8 mouse cellular contexts compared by ENCODE assay signal in genomic region chr12:32015268-32015769, GRCm38 (mm10). TPM values are rescaled to one million over a fixed set of nuclear protein-coding genes. Genes with fewer than 3 reads are reported as not detected.
DNase-seq lines count a peak whose midpoint lies in the region; ATAC-seq lines count a peak whose summit lies in the region.
"Had no signal": no experiment of that assay in that cellular context is flagged by ENCODE, and none has a peak within 500 bp of the region (broad histone marks: within the 10 kb centered on the region; RNA-seq: fewer than 3 reads in every experiment).

No protein-coding gene starts in this region.

- 71% methylated on average over 6 of the region's 6 CpGs for WGBS in midbrain, embryonic 12.5 days
- WGBS in midbrain, embryonic 13.5 days = 68% methylated on average over 6 of the region's 6 CpGs
- 36% methylated on average over 6 of the region's 6 CpGs for WGBS in stomach, embryonic 15.5 days

- peaks cover 5% of the 10 kb centered on the region; the same call in 1 of the 2 replicates for H3K9me3 ChIP-seq in midbrain, embryonic 12.5 days
- H3K9me3 ChIP-seq in midbrain, embryonic 13.5 days = peaks cover 7% of the 10 kb centered on the region; the same call in 1 of the 2 replicates
- H3K9me3 ChIP-seq in stomach, embryonic 15.5 days = no peaks in the 10 kb centered on the region

- intact Hi-C loops in left cerebral cortex, postnatal 4 days (cut with DNase I) = no loop called here

- DNase-seq in embryo, embryonic 11.5 days (ENCODE audit: low read depth, low spot score) = peak; percentile 23
- DNase-seq in left cerebral cortex, postnatal 4 days = peak; percentile 2
- DNase-seq in cerebellum, adult 9-10 months = no peak
- no peak for DNase-seq in layer of hippocampus, adult 18-20 months (ENCODE audit: low spot score in 2 of 2)
- DNase-seq: lung, postnatal 10 days had no signal

- no peak overlapping the region for H3K4me3 ChIP-seq in midbrain, embryonic 12.5 days
- no peak overlapping the region for H3K4me3 ChIP-seq in midbrain, embryonic 13.5 days (replicated peaks)
- no peak overlapping the region for H3K4me3 ChIP-seq in stomach, embryonic 15.5 days (replicated peaks)

- H3K36me3 ChIP-seq in midbrain, embryonic 12.5 days = 0 out of 2 replicates have a peak, but pooled peaks cover 3% of the 10 kb centered on the region
- H3K36me3 ChIP-seq in midbrain, embryonic 13.5 days = 0 out of 2 replicates have a peak, but pooled peaks cover 2% of the 10 kb centered on the region
- no peaks in the 10 kb centered on the region for H3K36me3 ChIP-seq in stomach, embryonic 15.5 days

- H3K4me1 ChIP-seq in midbrain, embryonic 12.5 days = peaks cover 6% of the 10 kb centered on the region; the same call in 1 of the 2 replicates
- peaks cover 16% of the 10 kb centered on the region for H3K4me1 ChIP-seq in midbrain, embryonic 13.5 days (replicated peaks)
- peaks cover 15% of the 10 kb centered on the region; the same call in 1 of the 2 replicates for H3K4me1 ChIP-seq in stomach, embryonic 15.5 days

- H3K27me3 ChIP-seq in midbrain, embryonic 12.5 days = no peaks in the 10 kb centered on the region
- no peaks in the 10 kb centered on the region for H3K27me3 ChIP-seq in midbrain, embryonic 13.5 days
- no peaks in the 10 kb centered on the region for H3K27me3 ChIP-seq in stomach, embryonic 15.5 days (replicated peaks)

- 0 out of 2 replicates have a peak overlapping the region, but pooled peaks have one; percentile 25 for H3K27ac ChIP-seq in midbrain, embryonic 12.5 days (replicated peaks)
- no peak overlapping the region for H3K27ac ChIP-seq in midbrain, embryonic 13.5 days
- H3K27ac ChIP-seq in stomach, embryonic 15.5 days = no peak overlapping the region

- ATAC-seq in midbrain, embryonic 12.5 days (ENCODE audit: low FRiP score, low read depth) = 0 out of 2 replicates have a peak, but pooled peaks have one; percentile 30
- no peak for ATAC-seq in midbrain, embryonic 13.5 days
- ATAC-seq in stomach, embryonic 15.5 days (ENCODE audit: insufficient read depth, low FRiP score, low read depth) = peak; percentile 44; the same call in 1 of the 2 replicates

- H3K4me2 ChIP-seq in midbrain, embryonic 12.5 days (replicated peaks) = no peak overlapping the region
- no peak overlapping the region for H3K4me2 ChIP-seq in midbrain, embryonic 13.5 days (replicated peaks)
- H3K4me2 ChIP-seq in stomach, embryonic 15.5 days = no peak overlapping the region

- no peak overlapping the region for H3K9ac ChIP-seq in midbrain, embryonic 12.5 days (replicated peaks)
- H3K9ac ChIP-seq in midbrain, embryonic 13.5 days (replicated peaks) = no peak overlapping the region
- no peak overlapping the region for H3K9ac ChIP-seq in stomach, embryonic 15.5 days

RNA-seq across cellular contexts. Expression of gene Prkar2b, which starts 45.8 kb away (rescaled TPM):
- 77.8 and 85.0 TPM in 2 replicates for polyA plus RNA-seq in midbrain, embryonic 12.5 days (2016; fragmentation: Nextera tagmentation; extraction: Ambion mirVana)
- 103 and 105 TPM in 2 replicates for polyA plus RNA-seq in midbrain, embryonic 13.5 days (2015; fragmentation: Nextera tagmentation; extraction: Ambion mirVana)
- 100 to 1,000 TPM; 238 to 255 TPM for total RNA-seq in left cerebral cortex, postnatal 4 days (2021)
- 28.9 and 29.6 TPM in 2 replicates for polyA plus RNA-seq in stomach, embryonic 15.5 days (2015; fragmentation: Nextera tagmentation; extraction: Ambion mirVana)
- total RNA-seq in layer of hippocampus, adult 18-20 months (2021) = 10 to 100 TPM; 30.7 to 33.6 TPM

Comparison
In these comparisons a context has a peak if more than half of its experiments do, and no peak if none do; other contexts are left out.
1. DNase-seq: peak in embryo, embryonic 11.5 days (single experiment) and left cerebral cortex, postnatal 4 days (single experiment); none in cerebellum, adult 9-10 months (single experiment) and layer of hippocampus, adult 18-20 months (0 of 2).